Mouse (Mus musculus) brain, adult 2 months (tissue): ENCODE measurements around the gene 2310022A10Rik.
A peak's percentile ranks its signal among the peaks of the same experiment; 100 is the strongest.

Experiments used
- DNase-seq: peaks from one replicate; pipeline ENCODE4 v3.0.0; 2011; ENCODE audit warnings: low read depth, low spot score

Gene 2310022A10Rik

DNA sequence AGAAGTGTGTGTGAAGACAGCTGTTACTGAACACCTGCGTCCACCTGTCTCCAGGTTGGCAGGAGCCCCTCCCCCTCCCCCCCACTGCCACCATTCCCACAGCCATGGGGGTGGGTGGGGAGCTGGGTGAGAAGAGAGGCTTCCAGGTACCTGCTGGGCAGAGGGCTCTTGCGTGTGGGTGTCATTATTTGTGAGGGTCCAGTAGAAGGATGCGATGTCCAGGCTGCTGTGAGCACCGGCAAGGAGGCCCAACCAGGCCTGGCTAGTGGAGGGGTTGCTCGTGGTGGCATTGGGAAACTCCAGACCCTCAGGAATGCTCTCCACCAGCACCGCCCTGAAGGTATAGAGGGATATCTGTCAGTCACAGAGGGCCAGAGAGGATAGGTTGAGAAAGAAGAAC lies 12.1 kb upstream of the 2310022A10Rik start:
- DNase-seq = no peak

DNA sequence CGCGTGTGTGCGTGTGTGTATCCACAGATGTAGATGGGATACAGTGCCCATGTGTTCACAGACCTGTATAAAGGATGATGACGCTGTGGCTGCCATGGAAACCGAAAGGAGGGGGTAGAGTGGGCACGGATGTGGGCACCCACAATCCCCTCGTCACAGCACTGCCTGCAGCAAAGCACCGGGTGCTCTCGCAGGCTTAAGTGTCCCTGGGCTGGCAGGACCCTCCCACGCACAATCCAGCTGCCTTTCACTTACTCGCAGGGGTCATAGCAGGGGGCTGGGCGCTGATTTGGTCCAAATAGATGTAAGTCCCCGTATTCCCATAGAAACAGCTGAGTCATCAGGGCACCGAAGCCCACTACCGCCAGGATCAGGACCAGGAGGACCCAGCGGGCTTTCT lies 11.6 kb upstream of the 2310022A10Rik start:
- DNase-seq = peak; percentile 94

DNA sequence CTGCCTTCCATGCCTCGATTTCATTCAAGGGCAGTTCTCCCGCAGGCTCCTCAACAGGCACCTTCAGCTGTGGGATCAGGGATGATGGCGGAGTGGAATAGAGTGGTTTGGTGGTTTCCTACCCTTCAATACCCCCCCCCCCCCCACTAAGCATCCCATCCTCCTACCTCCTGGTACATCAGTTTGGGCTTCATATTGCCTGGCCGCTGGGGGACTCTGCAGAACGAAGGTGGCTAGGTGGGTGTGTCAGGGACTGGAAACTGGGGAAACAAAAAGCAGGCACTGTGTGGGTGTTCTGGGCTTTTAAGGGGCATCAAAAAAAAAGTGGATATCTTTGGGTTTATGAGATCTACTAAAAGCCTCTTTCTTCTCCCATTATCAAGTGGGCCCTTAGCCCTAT lies 11.1 kb upstream of the 2310022A10Rik start:
- peak; percentile 52 for DNase-seq

DNA sequence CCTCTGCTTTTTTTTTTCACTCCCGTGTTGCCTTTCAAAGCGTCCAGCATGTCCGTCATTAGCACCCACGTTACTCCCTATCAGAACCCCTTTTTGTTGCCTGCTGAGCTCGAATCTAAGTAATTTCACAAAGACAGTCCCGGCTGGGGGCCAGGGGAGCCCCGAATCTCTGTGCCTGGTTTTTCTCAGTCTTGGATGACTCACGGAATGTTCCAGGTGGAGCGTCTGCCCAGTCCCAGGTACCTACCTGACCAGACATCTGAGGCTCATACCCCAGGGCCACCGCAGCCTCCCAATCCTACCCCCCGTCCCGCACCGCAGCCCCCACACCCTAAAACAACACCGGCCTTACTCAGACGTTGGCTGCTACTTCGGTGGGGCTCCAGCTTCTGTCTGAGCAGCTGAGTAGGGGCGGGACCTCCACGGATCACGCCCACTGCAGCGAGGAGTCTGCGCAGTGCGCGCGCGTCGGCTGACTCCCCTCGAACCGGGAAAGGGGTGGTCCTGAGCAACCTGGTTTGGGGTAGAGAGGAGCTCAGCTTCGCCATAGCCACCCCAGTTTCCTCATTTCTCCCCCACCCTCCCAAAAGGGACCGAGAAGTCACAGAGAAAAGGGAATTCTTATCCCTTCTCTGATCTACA lies 10.5 kb upstream of the 2310022A10Rik start:
- peak; percentile 96 for DNase-seq

DNA sequence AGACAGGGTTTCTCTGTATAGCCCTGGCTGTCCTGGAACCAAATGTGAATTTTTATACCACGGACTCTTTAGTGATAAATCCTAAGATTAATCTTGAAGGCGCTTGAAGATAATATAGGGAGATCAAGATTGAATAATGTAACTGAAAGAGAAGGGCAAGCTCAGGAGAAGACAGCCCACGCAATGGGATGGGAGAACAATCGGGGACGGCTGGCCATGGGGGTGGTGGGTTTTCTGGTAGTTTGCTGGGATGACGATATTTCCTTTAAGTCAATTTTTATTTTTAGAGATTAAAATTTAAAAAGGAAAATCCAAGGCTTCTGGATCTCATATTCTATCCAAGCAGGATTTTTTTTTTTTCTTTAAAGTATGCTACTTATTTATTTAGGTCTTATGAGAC lies 10.0 kb upstream of the 2310022A10Rik start:
- DNase-seq = peak; percentile 59

DNA sequence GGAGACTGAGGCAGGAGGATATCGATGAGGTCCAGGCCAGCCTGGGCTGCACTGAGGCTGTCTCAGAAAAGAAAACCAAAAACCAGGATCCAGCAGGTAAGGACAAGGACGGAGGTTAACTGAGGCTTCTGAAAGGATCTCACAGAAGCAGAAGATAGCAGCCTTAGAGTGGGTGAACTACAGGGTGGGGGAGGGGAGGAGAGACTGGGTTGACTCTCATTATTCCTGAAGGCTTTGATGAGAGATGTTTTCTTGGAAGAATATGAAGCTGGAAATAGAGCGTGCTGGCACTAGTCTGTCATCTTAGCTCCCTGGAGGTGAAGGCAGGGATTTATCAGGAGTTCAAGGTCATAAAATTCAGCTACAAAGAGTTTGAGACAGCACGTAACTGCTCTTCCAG lies 9.2 kb upstream of the 2310022A10Rik start:
- peak; percentile 68 for DNase-seq

DNA sequence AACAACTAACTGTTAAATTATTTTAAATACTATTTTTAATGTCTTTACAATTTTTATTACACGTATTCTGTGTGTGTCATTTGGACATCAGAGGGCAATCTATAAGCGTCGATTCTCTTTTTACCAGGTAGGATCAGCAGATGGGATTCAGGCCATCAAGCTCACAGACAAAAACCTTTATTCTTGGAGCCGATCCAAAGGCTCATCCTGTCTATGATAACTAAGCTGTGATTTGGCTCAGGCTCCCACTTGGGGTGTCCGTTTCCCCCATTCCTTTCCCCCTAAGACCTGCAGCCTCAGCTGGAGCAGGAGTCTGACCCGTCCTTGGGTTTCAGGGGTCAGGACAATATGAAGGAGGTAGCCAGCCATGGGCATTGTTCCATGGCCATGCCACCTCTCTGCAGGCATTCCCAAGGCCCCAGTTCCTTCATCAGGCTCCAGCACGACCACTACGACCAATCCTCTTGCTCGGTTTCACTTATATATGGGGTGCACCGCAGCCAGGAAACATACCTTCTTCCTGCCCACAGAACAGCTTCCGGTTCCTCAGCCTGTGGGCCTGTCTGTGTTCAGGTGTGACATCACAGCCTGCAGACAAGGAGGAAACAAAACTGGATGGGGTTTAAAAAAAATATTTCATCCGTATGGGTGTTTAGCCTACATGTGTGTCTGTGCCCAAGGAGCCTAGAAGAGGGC lies 8.2 kb upstream of the 2310022A10Rik start:
- no peak for DNase-seq

DNA sequence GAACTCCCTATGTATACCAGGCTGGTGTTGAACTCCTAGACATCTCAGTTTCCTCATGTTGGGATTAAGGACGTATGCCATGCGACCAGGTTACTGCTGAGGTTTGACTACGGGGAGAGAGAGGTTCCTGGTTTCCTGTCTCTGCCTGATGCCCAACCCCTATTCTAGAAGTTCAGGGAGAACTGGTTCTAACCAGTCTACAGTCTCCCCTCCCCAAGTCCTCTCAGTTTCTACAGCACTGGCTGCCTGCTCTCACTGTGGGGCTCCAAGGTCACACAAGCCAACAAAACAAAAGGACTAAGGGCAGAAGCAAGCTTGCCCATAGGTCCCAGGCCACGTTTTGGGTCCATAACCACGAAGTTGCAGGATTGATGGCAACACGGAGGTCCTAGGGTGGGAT lies 3.4 kb upstream of the 2310022A10Rik start:
- DNase-seq = no peak

DNA sequence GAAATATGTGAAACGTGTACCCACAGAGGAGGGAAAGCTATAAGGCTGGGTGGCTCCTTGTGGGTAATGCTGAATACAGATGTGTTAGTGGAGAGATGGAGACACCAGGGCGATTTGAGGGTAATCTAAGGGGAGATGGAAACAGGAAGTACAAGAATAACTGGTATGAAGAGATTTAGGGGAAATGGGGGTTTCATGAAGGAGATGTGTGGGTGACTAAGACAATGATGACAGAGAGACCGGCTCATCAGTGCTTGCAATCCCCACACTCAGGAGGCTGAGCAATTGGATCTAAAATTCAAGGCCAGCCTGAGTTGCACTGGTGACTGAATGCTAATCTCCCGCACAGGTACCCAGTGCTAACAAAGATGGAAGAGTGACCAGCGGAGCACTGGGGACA lies 963 bp upstream of the 2310022A10Rik start:
- DNase-seq = no peak

DNA sequence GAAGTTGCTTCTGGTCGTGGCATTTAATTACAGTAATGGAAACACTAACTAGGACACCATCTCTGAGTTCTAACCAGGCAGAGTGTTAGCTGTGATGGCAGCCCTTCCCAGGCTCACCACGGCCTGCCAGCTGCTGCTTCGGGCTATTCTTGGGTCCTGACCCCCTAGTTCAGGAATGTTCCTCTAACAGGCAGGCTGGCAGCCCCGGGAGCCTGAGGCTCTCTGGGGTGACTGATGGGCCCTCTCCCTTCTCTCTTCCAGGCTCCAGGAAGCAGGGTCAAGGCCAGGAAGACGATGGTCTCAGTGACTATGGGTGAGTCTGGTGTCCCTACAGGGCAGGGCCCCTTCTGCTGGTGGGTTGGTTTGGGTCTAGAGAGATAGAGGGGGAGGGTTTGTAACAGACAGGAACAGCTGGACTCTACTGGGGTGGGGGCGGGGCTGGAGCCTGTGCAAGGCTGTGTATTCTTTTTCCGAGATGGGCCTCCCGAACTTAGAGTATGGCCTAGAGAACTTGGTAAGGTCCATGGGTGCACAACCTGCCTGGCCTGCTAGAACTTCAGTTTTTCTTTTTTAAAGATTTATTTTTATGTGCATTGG lies 7.4 kb downstream of the 2310022A10Rik start:
- no peak for DNase-seq

DNA sequence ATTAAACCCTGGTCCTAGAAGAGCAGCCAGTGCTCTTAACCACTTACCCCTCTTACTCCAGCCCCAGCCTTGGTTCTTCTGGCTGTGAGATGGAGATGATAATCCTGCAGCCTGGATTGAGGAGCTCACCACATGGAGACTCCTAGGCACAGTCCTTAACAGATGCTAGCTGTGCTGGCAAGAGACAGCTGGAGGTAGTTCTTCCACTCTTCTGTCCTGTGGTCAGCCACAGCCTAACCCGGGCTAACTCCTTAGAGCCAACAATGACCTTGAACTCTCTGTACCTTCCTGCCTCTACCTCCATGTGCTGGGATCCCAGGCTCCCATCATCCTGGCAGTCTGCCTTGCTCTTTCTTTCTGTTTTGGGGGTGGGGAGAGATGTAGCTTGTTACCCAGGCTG lies 7.9 kb downstream of the 2310022A10Rik start:
- DNase-seq = no peak

DNA sequence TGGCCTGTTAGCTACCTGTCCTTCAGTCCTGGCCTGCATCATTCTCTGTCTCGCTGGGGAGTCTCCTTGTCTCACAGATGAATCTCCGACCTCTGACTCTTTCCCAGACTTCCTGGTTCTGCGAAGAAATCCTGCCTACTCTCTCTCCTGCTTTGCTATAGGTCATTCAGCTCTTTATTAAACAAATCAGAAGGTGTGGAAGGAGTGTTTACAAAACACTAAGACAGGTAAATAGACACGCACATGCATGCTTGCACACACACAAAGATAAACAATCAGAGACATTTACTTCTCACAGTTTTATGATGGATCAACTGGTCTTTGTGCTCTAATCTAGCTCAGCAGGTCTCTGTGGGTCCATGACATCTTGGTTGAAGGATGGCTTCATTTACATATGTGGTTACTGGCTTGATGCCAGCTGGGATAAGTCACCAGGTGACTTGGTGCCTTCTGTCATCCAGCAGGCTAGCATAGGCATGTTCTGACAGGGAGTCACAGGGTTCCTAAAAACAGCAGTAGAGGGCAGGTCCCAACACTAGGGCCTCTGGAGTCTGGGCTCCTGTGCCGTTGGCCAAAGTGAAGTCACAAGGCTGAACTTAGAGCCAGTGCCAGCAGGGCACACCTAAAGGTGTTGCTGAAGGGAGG lies 16.7 kb downstream of the 2310022A10Rik start:
- peak; percentile 40 for DNase-seq

DNA sequence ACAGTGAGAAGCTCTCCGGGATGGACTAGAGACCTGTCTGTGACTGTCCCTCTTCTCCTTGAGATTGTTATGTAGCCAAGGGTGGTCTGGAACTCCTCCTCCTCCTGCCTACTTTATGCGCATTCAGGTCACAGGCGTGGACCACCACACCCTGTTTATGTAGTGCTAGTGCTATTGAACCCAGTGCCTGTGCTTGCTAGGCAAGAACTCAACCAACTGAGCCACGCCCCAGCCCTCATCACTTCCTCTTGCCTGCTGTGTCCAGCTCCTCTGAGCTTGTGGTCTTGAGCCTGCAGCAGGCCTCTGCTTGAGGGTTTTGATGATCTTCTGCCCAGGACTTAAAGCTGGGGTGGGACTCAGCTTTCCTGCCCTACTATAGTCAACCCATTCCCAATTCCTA lies 19.1 kb downstream of the 2310022A10Rik start:
- DNase-seq = no peak

DNA sequence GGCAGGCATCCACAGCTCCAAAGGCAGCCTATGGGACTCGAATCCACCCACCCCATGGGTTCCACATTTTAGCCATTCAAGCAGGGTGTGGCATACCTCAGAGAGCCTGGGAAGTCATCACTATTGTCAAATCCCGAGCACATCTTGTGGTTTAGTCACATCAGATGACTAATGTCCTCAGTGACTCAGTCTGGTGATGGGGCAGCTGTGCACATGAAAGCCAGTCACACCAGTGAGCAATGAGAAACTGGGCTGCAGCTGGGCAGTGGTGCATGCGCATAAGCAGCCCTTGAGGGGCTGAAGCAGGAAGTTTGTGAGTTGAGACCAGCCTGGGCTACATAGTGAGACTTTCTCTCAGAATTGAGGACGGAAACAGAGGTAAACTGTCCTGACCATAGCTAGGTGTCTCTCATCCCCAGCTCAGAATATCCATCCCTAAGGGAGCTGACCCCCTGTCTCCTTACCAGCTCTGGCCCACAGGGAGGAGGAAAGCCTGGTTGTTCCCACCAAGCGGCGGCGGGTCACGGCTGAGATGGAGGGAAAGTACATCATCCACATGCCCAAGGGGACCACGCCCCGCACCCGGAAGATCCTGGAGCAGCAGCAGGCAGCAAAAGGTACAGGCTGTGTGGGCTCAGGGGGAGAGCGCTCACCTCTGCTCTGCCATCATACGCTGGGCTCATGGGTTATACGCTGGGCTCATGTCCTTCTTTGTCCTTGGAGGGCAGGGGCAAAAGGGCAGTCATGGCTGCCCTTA lies 21.3 kb downstream of the 2310022A10Rik start:
- peak; percentile 70 for DNase-seq

DNA sequence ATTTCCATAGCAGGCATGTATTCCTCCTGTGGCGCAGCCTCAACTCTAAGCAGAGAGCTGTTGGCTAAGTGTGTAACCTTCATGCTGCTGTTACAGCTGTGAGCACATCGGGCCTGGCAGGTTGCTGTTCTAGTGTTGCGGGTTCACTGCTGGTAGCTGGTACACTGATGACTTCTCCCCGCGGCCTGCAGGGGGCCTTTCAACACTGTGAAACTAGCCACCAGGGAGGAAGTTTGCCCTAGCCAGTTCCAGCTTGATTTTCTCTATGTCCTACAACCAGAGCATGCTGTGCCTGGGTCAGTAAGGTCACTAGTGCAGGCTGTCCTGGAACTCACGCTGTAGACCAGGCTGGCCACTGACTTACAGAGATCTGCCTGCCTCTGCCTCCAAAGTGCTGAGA lies 23.9 kb downstream of the 2310022A10Rik start:
- DNase-seq = peak; percentile 66

DNA sequence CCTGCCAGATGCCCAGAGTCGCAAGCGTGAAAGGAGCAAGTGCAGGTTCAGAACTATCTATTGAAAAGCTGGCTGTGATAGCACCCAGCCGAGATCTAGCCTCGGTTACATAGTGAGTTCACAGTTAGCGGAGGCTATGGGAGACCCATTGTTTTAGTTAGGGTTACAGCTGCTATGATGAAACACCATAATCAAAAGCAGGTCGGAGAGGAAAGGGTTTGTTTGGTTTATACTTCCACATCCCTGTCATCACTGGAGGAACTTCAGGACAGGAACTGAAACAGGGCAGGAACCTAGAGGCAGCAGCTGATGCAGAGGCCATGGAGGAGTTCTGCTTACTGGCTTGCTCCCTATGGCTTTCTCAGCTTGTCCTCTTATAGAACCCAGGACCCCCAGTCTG lies 24.6 kb downstream of the 2310022A10Rik start:
- DNase-seq = no peak

DNA sequence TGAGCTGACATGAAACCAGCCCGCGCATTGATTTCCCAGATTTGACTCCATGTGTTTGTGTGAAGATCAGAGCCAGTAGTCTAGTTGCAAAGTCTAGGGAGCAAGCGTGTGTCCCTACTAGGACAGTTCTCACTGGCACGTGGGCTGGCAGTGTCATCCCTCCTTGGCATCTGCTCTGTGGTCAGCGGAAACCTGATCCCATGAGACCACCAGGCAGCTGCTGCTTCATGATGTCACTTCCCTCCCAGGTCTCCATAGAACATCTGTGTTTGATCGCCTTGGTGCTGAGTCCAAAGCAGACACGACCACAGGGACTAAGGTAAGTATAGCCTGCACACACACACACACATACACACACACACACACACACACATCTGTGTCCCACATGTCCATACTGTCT lies 25.4 kb downstream of the 2310022A10Rik start:
- DNase-seq = no peak

DNA sequence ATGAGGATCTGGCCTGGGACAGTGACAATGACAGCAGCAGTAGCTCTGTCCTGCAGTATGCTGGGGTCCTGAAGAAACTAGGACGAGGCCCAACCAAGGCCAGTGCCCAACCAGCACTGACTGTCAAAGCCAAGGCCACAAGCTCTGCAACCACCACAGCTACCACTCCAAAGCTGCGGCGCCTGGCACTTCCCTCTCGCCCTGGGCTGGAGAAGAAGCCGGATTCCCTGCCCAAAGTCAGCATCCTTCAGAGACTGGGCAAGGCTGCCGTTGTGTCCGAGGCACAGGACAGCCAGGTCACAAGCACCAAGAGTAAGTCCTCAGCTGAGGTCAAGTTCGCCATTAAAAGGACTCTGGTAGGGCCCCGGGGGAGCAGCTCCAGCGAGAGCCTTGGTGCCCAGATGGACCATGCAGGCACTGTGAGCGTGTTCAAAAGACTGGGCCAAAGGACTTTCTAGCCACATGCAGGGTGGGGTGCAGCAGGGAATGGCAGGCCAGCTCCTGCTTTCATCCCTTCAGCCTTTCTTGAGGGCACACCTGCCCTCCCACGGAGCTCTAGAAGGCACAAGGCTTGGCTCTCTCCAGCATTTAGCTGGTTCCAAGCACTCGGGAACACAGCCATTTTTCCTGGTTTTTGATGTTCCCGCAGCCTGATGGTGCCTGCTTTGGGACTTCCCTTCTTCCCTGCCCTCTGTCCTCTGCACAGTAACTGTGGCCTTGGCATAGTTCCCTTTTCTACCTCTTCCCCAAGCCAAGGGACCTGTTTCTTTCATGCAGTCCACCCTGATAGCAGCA lies 27.5 kb downstream of the 2310022A10Rik start:
- DNase-seq = no peak

DNA sequence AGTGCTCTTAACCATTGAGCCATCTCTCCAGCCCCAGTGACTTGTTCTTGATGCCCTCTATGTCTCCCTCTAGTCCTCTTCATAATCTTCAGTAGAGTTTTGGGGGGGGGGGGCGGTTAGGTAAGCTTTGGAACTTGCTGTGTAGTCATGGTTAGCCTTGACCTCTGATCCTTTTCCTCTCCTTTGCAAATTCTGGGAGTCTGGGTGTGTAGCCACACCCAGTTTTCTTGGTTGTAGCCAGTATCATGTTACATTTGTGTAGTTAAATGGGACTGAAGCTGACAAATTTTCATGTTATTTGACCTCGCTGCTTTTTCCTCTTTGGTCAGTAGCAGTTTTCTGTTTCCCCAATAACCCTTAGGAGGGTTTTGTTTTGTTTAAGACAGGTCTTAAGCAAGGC lies 33.8 kb downstream of the 2310022A10Rik start:
- no peak for DNase-seq

DNA sequence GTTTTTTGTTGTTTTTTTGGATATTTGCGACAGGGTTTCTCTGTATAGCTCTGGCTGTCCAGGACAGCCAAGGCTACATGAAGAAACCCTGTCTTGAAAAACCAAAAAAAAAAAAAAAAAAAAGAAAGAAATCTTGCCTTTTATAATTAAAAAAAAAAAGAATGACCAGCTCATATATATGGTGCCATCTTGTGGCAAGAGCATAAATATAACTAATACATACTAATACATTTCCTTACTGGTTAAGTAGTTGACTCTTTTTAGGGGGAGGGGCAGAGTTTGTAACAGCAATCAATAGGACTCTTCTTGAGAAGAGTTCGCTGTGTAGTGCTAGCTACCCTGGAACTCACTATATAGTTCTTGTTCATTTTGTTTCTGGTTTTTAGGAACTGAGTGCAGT lies 34.7 kb downstream of the 2310022A10Rik start:
- DNase-seq = no peak

DNA sequence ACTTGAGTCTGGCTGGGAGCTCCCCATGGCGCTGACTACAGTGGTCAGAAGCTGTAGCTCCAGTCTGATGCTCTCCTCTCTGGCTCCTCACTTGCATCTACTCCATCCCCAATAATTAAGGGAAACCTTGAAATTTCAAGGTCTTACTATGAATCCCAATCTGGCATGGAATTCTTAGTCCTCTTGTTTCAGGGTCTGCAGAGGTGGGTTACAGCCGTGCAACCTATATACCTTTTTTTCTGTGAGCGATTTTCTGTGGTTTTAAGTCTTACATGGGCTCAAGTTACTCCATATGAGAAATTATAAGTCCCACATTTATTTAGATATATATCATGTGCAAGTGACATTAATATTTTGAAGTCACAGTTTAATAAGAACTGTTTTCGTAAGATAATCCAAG lies 37.1 kb downstream of the 2310022A10Rik start:
- DNase-seq = no peak
